Mouse (Mus musculus): ENCODE data around the gene Fam43a. TPM values are rescaled to one million over a fixed set of nuclear protein-coding genes. Genes with fewer than 3 reads are reported as not detected.

The Fam43a gene
- polyA plus RNA-seq, 2 experiments: 1.6 to 2.9 TPM

GRCm38 (mm10) chr16:30554109-30554508 is 45.4 kb upstream of the Fam43a start:
- no peak for ATAC-seq (ENCODE audit: insufficient read depth)
- TF ChIP-seq CTCF (IDR thresholded peaks at IDR 0.05; ENCODE audit: low read depth) (no peak), EP300 (IDR thresholded peaks at IDR 0.05; ENCODE audit: low read depth) (no peak)
- WGBS (ENCODE audit: insufficient replicate concordance): 73% methylated on average over 8 of the region's 8 CpGs

GRCm38 (mm10) chr16:30559312-30559992 is 40.1 kb upstream of the Fam43a start:
- no peak overlapping the region for H3K9ac ChIP-seq (replicated peaks)
- H3K9me3 ChIP-seq (ENCODE audit: control insufficient read depth, low read length): no peaks in the 10 kb centered on the region; the same call in 1 of the 2 replicates
- no peak for DNase-seq (ENCODE audit: low read depth in 3 of 3, low spot score in 3 of 3)
- H3K4me1 ChIP-seq (replicated peaks; ENCODE audit: control insufficient read depth in 2 of 2, insufficient read depth in 2 of 2, low read length in 1 of 2): no peaks in the 10 kb centered on the region; a peak in 1 of 4 replicates
- H3K36me3 ChIP-seq (replicated peaks; ENCODE audit: control insufficient read depth, insufficient read depth, low read depth): peaks cover 41% of the 10 kb centered on the region
- no peak overlapping the region for H3K4me2 ChIP-seq (ENCODE audit: low read depth)
- no peaks in the 10 kb centered on the region for H3K27me3 ChIP-seq (ENCODE audit: control insufficient read depth, insufficient read depth, low read length)
- no peak for TF ChIP-seq CTCF (IDR thresholded peaks at IDR 0.05; ENCODE audit: low read depth)
- no peak for TF ChIP-seq EP300 (IDR thresholded peaks at IDR 0.05; ENCODE audit: low read depth)
- no peak overlapping the region for H3K4me3 ChIP-seq (ENCODE audit: insufficient read depth in 1 of 2, low read depth in 2 of 2, low read length in 2 of 2)
- ATAC-seq (ENCODE audit: insufficient read depth): no peak
- WGBS (ENCODE audit: insufficient replicate concordance): 75% methylated on average over 5 of the region's 5 CpGs
- no peak overlapping the region for H3K27ac ChIP-seq

More at GRCm38 (mm10) chr16:30554109-30554508, 45.4 kb upstream of the Fam43a start:
- Histone ChIP-seq H3K9ac (replicated peaks) (no peak overlapping the region), H3K36me3 (replicated peaks; ENCODE audit: control insufficient read depth, insufficient read depth, low read depth) (no peaks in the 10 kb centered on the region), H3K27ac (no peak overlapping the region), H3K27me3 (ENCODE audit: control insufficient read depth, insufficient read depth, low read length) (peaks cover 8% of the 10 kb centered on the region), H3K4me1 (replicated peaks; ENCODE audit: control insufficient read depth in 2 of 2, insufficient read depth in 2 of 2, low read length in 1 of 2) (peaks cover 0 to 2% of the 10 kb centered on the region in 2 experiments; a peak in 2 of 4 replicates), H3K4me3 (ENCODE audit: insufficient read depth in 1 of 2, low read depth in 2 of 2, low read length in 2 of 2) (no peak overlapping the region), H3K9me3 (ENCODE audit: control insufficient read depth, low read length) (no peaks in the 10 kb centered on the region; the same call in 1 of the 2 replicates), H3K4me2 (ENCODE audit: low read depth) (no peak overlapping the region)
- DNase-seq (ENCODE audit: low read depth in 3 of 3, low spot score in 3 of 3): no peak

- 73% methylated on average over 4 of the region's 4 CpGs for WGBS (ENCODE audit: insufficient replicate concordance)
- no peaks in the 10 kb centered on the region for H3K27me3 ChIP-seq (ENCODE audit: control insufficient read depth, insufficient read depth, low read length)
- peaks cover 51% of the 10 kb centered on the region for H3K36me3 ChIP-seq (replicated peaks; ENCODE audit: control insufficient read depth, insufficient read depth, low read depth)
- ATAC-seq (ENCODE audit: insufficient read depth) (no peak), DNase-seq (ENCODE audit: low read depth in 3 of 3, low spot score in 3 of 3) (no peak)
- TF ChIP-seq EP300 (IDR thresholded peaks at IDR 0.05; ENCODE audit: low read depth): no peak
- TF ChIP-seq CTCF (IDR thresholded peaks at IDR 0.05; ENCODE audit: low read depth): no peak
- no peak overlapping the region for H3K4me2 ChIP-seq (ENCODE audit: low read depth)
- H3K9ac ChIP-seq (replicated peaks): no peak overlapping the region
- H3K4me1 ChIP-seq (replicated peaks; ENCODE audit: control insufficient read depth in 2 of 2, insufficient read depth in 2 of 2, low read length in 1 of 2): peaks cover 8 to 10% of the 10 kb centered on the region in 2 experiments
- H3K4me3 ChIP-seq (ENCODE audit: insufficient read depth in 1 of 2, low read depth in 2 of 2, low read length in 2 of 2): no peak overlapping the region
- H3K27ac ChIP-seq: no peak overlapping the region
- H3K9me3 ChIP-seq (ENCODE audit: control insufficient read depth, low read length): no peaks in the 10 kb centered on the region; the same call in 1 of the 2 replicates
Observed at GRCm38 (mm10) chr16:30560601-30561000, 38.9 kb upstream of the Fam43a start.

GRCm38 (mm10) chr16:30565631-30566030 is 33.9 kb upstream of the Fam43a start:
- H3K36me3 ChIP-seq (replicated peaks; ENCODE audit: control insufficient read depth, insufficient read depth, low read depth): peaks cover 77% of the 10 kb centered on the region
- H3K4me1 ChIP-seq (replicated peaks; ENCODE audit: control insufficient read depth in 2 of 2, insufficient read depth in 2 of 2, low read length in 1 of 2): peaks cover 18% of the 10 kb centered on the region in 2 experiments
- no peak overlapping the region for H3K4me3 ChIP-seq (ENCODE audit: insufficient read depth in 1 of 2, low read depth in 2 of 2, low read length in 2 of 2)
- WGBS (ENCODE audit: insufficient replicate concordance): 25% methylated on average over 6 of the region's 6 CpGs
- ATAC-seq (ENCODE audit: insufficient read depth): peak; percentile 95
- no peaks in the 10 kb centered on the region for H3K9me3 ChIP-seq (ENCODE audit: control insufficient read depth, low read length)
- peak overlapping the region; percentile 28 for H3K9ac ChIP-seq (replicated peaks)
- peak; percentile 56 to 63 (median 62) for DNase-seq (ENCODE audit: low read depth in 3 of 3, low spot score in 3 of 3)
- TF ChIP-seq CTCF (IDR thresholded peaks at IDR 0.05; ENCODE audit: low read depth) (no peak), EP300 (IDR thresholded peaks at IDR 0.05; ENCODE audit: low read depth) (peak; percentile 82)
- peak overlapping the region; percentile 63 for H3K27ac ChIP-seq
- H3K27me3 ChIP-seq (ENCODE audit: control insufficient read depth, insufficient read depth, low read length): no peaks in the 10 kb centered on the region
- H3K4me2 ChIP-seq (ENCODE audit: low read depth): peak overlapping the region; percentile 58

- TF ChIP-seq EP300 (IDR thresholded peaks at IDR 0.05; ENCODE audit: low read depth): no peak
- H3K4me3 ChIP-seq (ENCODE audit: insufficient read depth in 1 of 2, low read depth in 2 of 2, low read length in 2 of 2): no peak overlapping the region
- H3K4me1 ChIP-seq (replicated peaks; ENCODE audit: control insufficient read depth in 2 of 2, insufficient read depth in 2 of 2, low read length in 1 of 2): peaks cover 12 to 14% of the 10 kb centered on the region in 2 experiments
- H3K9me3 ChIP-seq (ENCODE audit: control insufficient read depth, low read length): no peaks in the 10 kb centered on the region
- peaks cover 74% of the 10 kb centered on the region for H3K36me3 ChIP-seq (replicated peaks; ENCODE audit: control insufficient read depth, insufficient read depth, low read depth)
- WGBS (ENCODE audit: insufficient replicate concordance): 81% methylated on average over 4 of the region's 4 CpGs
- H3K27me3 ChIP-seq (ENCODE audit: control insufficient read depth, insufficient read depth, low read length): no peaks in the 10 kb centered on the region
- ATAC-seq (ENCODE audit: insufficient read depth) (no peak), DNase-seq (ENCODE audit: low read depth in 3 of 3, low spot score in 3 of 3) (no peak)
- no peak overlapping the region for H3K4me2 ChIP-seq (ENCODE audit: low read depth)
- H3K9ac ChIP-seq (replicated peaks): no peak overlapping the region
- no peak overlapping the region for H3K27ac ChIP-seq
Observed at GRCm38 (mm10) chr16:30570173-30570572, 29.4 kb upstream of the Fam43a start.
